Mouse (Mus musculus) liver, adult (tissue): ENCODE results near the gene Syna.

ENCODE experiments used
- GATA4 ChIP-seq: IDR thresholded peaks from 2 replicates; pipeline ENCODE4 v1.6.1; 2014; ENCODE audit warnings: mild to moderate bottlenecking, low read length; ENCODE audit not compliant: insufficient replicate concordance

Syna gene

DNA sequence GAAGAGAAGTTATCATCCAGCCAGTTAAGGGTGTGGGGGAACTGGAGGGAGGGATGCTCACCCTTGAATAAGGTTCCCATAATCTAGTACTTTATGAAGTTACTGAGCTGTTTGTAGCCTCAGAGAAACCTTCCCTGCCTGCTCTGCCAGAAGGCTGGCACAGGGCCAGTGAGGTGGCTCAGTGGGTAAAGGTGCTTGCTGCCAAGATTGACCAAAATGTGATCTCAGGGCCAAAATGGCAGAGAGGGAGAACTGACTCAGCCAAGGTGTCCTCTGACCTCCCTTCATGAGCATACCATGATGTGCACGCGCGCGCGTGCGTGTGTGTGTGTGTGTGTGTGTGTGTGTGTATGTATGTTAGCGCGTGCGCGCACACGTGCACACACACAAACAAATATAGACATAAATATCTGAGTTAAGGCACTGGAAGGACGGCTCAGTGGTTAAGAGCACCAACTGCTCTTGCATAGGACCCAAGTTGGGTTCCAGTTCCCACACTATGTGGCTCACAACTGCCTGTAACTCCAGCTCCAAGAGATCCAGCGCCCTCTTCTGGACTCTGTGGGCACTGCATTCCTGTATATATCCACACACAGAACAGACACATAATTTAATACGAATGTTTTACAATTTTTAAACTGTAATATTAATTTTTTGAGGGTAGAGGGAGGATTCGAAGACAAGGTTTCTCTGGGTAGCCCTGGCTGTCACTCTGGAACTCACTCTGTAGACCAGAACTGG is 33.8 kb downstream of the Syna start:
- TF ChIP-seq GATA4, result no peak

DNA sequence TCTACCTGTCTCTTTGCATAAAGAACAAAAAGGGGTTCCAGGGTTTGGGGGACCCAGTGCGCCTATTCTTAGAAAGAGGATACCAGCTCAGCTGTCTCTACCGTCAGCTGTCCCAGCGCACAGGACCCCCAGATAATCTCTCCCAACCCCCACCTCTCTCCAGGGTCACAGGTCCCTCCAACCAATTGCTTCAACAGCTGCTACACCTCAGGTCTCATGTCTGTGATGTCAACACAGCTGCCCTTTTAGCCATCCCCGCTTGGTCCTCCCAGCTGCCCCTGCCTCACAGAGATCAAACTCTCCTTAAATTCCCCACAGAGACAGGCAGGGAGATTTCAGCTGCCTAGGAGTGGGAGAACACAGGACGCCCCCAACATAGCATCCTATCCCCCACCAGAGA is 36.2 kb downstream of the Syna start:
- TF ChIP-seq GATA4, result no peak

- no peak for TF ChIP-seq GATA4
Observed at GRCm38 (mm10) chr5:134522524-134522923, 37.4 kb downstream of the Syna start.

- no peak for TF ChIP-seq GATA4
Observed at GRCm38 (mm10) chr5:134521806-134522205, 38.2 kb downstream of the Syna start.

GRCm38 (mm10) chr5:134521131-134521530 is 38.8 kb downstream of the Syna start:
- TF ChIP-seq GATA4, result no peak

- no peak for TF ChIP-seq GATA4
Observed at GRCm38 (mm10) chr5:134520120-134520519, 39.9 kb downstream of the Syna start.

DNA sequence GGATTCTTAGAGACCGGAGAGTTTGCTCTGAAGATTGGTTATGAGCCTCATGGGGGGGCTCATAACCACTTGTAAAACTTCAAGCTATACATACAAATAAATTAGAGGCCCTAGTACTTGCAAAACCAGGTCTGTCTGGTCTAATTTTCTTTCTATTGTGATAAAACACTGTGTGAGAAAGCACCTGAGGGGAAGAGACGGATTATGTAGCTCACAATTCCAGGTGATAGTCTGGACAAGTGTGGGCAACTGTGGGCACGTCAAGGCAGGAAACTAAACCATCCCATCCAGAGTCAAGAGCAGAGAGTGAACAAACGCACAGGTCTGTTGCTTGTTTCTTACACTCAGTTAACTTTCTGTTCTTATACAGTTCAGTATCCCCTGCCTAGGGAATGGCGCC is 40.5 kb downstream of the Syna start:
- no peak for TF ChIP-seq GATA4

DNA sequence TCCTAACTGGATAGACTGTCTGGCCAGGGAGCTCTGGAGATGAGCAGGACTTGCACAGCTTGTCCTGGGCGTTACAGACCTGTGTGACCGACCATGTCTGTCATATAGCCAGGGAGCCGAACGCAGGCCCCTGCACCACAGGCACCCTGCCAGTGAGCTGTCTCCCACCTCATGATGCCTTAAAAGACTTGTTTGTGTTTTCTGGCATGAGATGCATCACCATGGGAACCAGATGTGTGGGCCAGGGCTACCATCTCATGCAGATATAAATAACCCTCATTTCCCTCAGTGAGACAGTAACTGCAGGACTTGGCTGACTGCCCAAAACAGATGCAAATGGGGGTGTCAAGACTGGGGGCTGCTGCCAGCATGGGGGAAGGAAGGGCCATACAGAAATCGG is 47.9 kb downstream of the Syna start:
- TF ChIP-seq GATA4, result no peak

GRCm38 (mm10) chr5:134510266-134510665 is 49.7 kb downstream of the Syna start:
- no peak for TF ChIP-seq GATA4

GRCm38 (mm10) chr5:134508965-134509364 is 51.0 kb downstream of the Syna start:
- no peak for TF ChIP-seq GATA4
